In the genomic region with DNA sequence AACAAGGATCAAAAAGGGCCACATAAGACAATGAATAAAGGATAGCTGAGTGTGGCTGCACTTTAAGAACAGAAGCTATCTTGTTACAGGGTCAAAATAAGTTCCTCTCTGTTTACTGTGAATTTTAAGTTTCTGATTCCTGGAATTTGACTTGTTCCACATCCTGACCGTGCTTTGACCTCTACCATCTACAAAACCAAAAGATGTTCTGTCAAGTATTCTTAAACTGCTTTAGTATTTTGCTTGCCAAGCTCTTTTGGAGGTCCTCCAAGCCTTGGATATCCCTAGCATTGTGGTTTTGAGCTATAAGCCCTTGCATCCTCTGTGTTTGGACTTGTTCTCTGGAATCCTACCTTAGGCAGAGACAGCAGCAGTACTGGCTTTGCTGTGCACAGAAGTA, we compare ENCODE assay signal across 10 mouse cellular contexts. TPM values are rescaled to one million over a fixed set of nuclear protein-coding genes. Genes with fewer than 3 reads are reported as not detected.
DNase-seq lines count a peak whose midpoint lies in the region; ATAC-seq and TF ChIP-seq lines count a peak whose summit lies in the region.
"Had no signal": no experiment of that assay in that cellular context is flagged by ENCODE, and none has a peak within 500 bp of the region (broad histone marks: within the 10 kb centered on the region; RNA-seq: fewer than 3 reads in every experiment).

No protein-coding gene starts in this region.

- no peak overlapping the region for H3K4me2 ChIP-seq in limb, embryonic 14.5 days (replicated peaks; ENCODE audit: low read depth, low read length, severe bottlenecking)
- H3K4me2 ChIP-seq in heart, postnatal 0 days (ENCODE audit: low read depth, low read length): no peak overlapping the region
- H3K4me2 ChIP-seq: neural tube, embryonic 13.5 days had no signal

- WGBS in limb, embryonic 14.5 days: 48% methylated on average over 1 of the region's 1 CpGs
- 85% methylated on average over 1 of the region's 1 CpGs for WGBS in limb, embryonic 10.5 days
- WGBS in heart, postnatal 0 days: 47% methylated on average over 1 of the region's 1 CpGs

- H3K27me3 ChIP-seq in limb, embryonic 14.5 days (ENCODE audit: control insufficient read depth, insufficient read depth, low read length): no peaks in the 10 kb centered on the region
- no peaks in the 10 kb centered on the region for H3K27me3 ChIP-seq in limb, embryonic 10.5 days (ENCODE audit: low read depth, poor library complexity, severe bottlenecking)
- H3K27me3 ChIP-seq in heart, postnatal 0 days (ENCODE audit: control insufficient read depth, insufficient read depth, low read length): no peaks in the 10 kb centered on the region
- H3K27me3 ChIP-seq: neural tube, embryonic 13.5 days had no signal

- H3K4me3 ChIP-seq in limb, embryonic 14.5 days (replicated peaks; ENCODE audit: low read length): no peak overlapping the region
- no peak overlapping the region for H3K4me3 ChIP-seq in limb, embryonic 10.5 days
- H3K4me3 ChIP-seq in heart, postnatal 0 days (ENCODE audit: low read depth, low read length): no peak overlapping the region
- H3K4me3 ChIP-seq: neural tube, embryonic 13.5 days had no signal

- ATAC-seq in limb, embryonic 14.5 days (ENCODE audit: low FRiP score, low read depth): no peak
- peak; percentile 24; the same call in 1 of the 2 replicates for ATAC-seq in heart, postnatal 0 days (ENCODE audit: insufficient read depth, low read depth)

- H3K36me3 ChIP-seq in limb, embryonic 14.5 days (ENCODE audit: control insufficient read depth, insufficient read depth, low read length): no peaks in the 10 kb centered on the region
- no peaks in the 10 kb centered on the region for H3K36me3 ChIP-seq in limb, embryonic 10.5 days
- no peaks in the 10 kb centered on the region for H3K36me3 ChIP-seq in heart, postnatal 0 days (replicated peaks; ENCODE audit: control insufficient read depth, insufficient read depth, low read length)
- H3K36me3 ChIP-seq: neural tube, embryonic 13.5 days had no signal

- no peak for TF ChIP-seq EP300 in heart, postnatal 0 days (IDR thresholded peaks at IDR 0.05; ENCODE audit: low read depth)

- TF ChIP-seq POLR2A in limb, embryonic 14.5 days (IDR thresholded peaks at IDR 0.05; ENCODE audit: borderline replicate concordance, extremely low read depth, insufficient read depth, insufficient read length): no peak

- no peaks in the 10 kb centered on the region for H3K4me1 ChIP-seq in limb, embryonic 14.5 days (ENCODE audit: control insufficient read depth, insufficient read depth, low read length)
- no peaks in the 10 kb centered on the region for H3K4me1 ChIP-seq in limb, embryonic 10.5 days
- no peaks in the 10 kb centered on the region; the same call in 1 of the 2 replicates for H3K4me1 ChIP-seq in heart, postnatal 0 days (ENCODE audit: control insufficient read depth, insufficient read depth)
- H3K4me1 ChIP-seq: neural tube, embryonic 13.5 days had no signal

- no peak overlapping the region for H3K9ac ChIP-seq in limb, embryonic 14.5 days (ENCODE audit: low read depth, low read length, severe bottlenecking)
- H3K9ac ChIP-seq in heart, postnatal 0 days (replicated peaks; ENCODE audit: low read depth, low read length): no peak overlapping the region
- H3K9ac ChIP-seq: neural tube, embryonic 13.5 days had no signal

- no peaks in the 10 kb centered on the region for H3K9me3 ChIP-seq in limb, embryonic 14.5 days (ENCODE audit: control insufficient read depth, low read length)
- no peaks in the 10 kb centered on the region for H3K9me3 ChIP-seq in limb, embryonic 10.5 days (replicated peaks)
- no peaks in the 10 kb centered on the region for H3K9me3 ChIP-seq in heart, postnatal 0 days (replicated peaks; ENCODE audit: control insufficient read depth, low read length)
- H3K9me3 ChIP-seq: neural tube, embryonic 13.5 days had no signal

- DNase-seq in adrenal gland, adult (ENCODE audit: inconsistent age in 2 of 2, low spot score in 1 of 2): peak; percentile 39 to 83
- DNase-seq in adrenal gland, adult 8-10 months: no peak
- peak; percentile 57 for DNase-seq in limb, embryonic 14.5 days (ENCODE audit: low spot score)
- DNase-seq in limb, embryonic 10.5 days (ENCODE audit: low spot score): no peak
- peak; percentile 41 for DNase-seq in heart, postnatal 0 days (ENCODE audit: low spot score)
- DNase-seq in lung, postnatal 10 days: peak; percentile 65
- no peak for DNase-seq in embryo, embryonic 11 days
- DNase-seq in frontal cortex, postnatal 25 days (ENCODE audit: low spot score in 2 of 2): no peak
- DNase-seq: left cerebral cortex, postnatal 4 days had no signal

- no peak for TF ChIP-seq CTCF in heart, postnatal 0 days (IDR thresholded peaks at IDR 0.05; ENCODE audit: low read depth)

- no peak overlapping the region for H3K27ac ChIP-seq in limb, embryonic 14.5 days (replicated peaks; ENCODE audit: low read depth, low read length)
- H3K27ac ChIP-seq in limb, embryonic 10.5 days: no peak overlapping the region
- H3K27ac ChIP-seq in heart, postnatal 0 days (ENCODE audit: low read depth): no peak overlapping the region; the same call in 1 of the 2 replicates
- H3K27ac ChIP-seq: neural tube, embryonic 13.5 days had no signal

RNA-seq across cellular contexts. Expression of gene Gimap3, which starts 14.5 kb away (rescaled TPM):
- 10 to 100 TPM in 3 of 4 experiments, 1 to 10 TPM in 1; 9.6 to 18.3 (median 13.7) TPM for total RNA-seq in adrenal gland, adult 8-10 months (2022)
- not detected in 2 replicates for polyA plus RNA-seq in limb, embryonic 14.5 days (2012; rRNA removed)
- polyA plus RNA-seq in limb, embryonic 14.5 days (2014; fragmentation: Nextera tagmentation; extraction: Ambion mirVana): not detected in 2 replicates
- polyA plus RNA-seq in limb, embryonic 10.5 days (2016; fragmentation: Nextera tagmentation; extraction: Ambion mirVana): not detected in 2 replicates
- not detected in 2 replicates for total RNA-seq in heart, postnatal 0 days (2014; rRNA removed; ENCODE audit: low replicate concordance)
- 0.08 TPM in 1 of 2 replicates, not detected in the other for polyA plus RNA-seq in heart, postnatal 0 days (2015; fragmentation: Nextera tagmentation; extraction: Ambion mirVana)
- total RNA-seq: left cerebral cortex, postnatal 4 days had no signal
- polyA plus RNA-seq: neural tube, embryonic 13.5 days had no signal

RNA-seq across cellular contexts. Expression of gene Gimap5, which starts 39.2 kb away (rescaled TPM):
- 10 to 100 TPM; 13.9 to 22.5 (median 16.9) TPM for total RNA-seq in adrenal gland, adult 8-10 months (2022)
- 3.5 and 3.7 TPM in 2 replicates for polyA plus RNA-seq in limb, embryonic 14.5 days (2012; rRNA removed)
- polyA plus RNA-seq in limb, embryonic 14.5 days (2014; fragmentation: Nextera tagmentation; extraction: Ambion mirVana): 3.8 and 4.9 TPM in 2 replicates
- polyA plus RNA-seq in limb, embryonic 10.5 days (2016; fragmentation: Nextera tagmentation; extraction: Ambion mirVana): 1.3 and 1.4 TPM in 2 replicates
- total RNA-seq in heart, postnatal 0 days (2014; rRNA removed; ENCODE audit: low replicate concordance): 8.4 and 46.7 TPM in 2 replicates
- polyA plus RNA-seq in heart, postnatal 0 days (2015; fragmentation: Nextera tagmentation; extraction: Ambion mirVana): 8.4 and 12.2 TPM in 2 replicates

RNA-seq across cellular contexts. Expression of gene Gimap1, which starts 46.3 kb away (rescaled TPM):
- 10 to 100 TPM in 3 of 4 experiments, 1 to 10 TPM in 1; 7.4 to 18.7 (median 11.0) TPM for total RNA-seq in adrenal gland, adult 8-10 months (2022)
- 4.0 TPM in 2 replicates for polyA plus RNA-seq in limb, embryonic 14.5 days (2012; rRNA removed)
- 10.9 and 11.9 TPM in 2 replicates for polyA plus RNA-seq in limb, embryonic 14.5 days (2014; fragmentation: Nextera tagmentation; extraction: Ambion mirVana)
- 7.9 and 8.5 TPM in 2 replicates for polyA plus RNA-seq in limb, embryonic 10.5 days (2016; fragmentation: Nextera tagmentation; extraction: Ambion mirVana)
- 14.5 and 19.7 TPM in 2 replicates for total RNA-seq in heart, postnatal 0 days (2014; rRNA removed; ENCODE audit: low replicate concordance)
- 22.7 and 23.1 TPM in 2 replicates for polyA plus RNA-seq in heart, postnatal 0 days (2015; fragmentation: Nextera tagmentation; extraction: Ambion mirVana)

RNA-seq across cellular contexts. Expression of gene Tmem176a, which starts 55.5 kb away (rescaled TPM):
- total RNA-seq in adrenal gland, adult 8-10 months (2022): 100 to 1,000 TPM; 404 to 478 (median 432) TPM
- 49.7 and 61.3 TPM in 2 replicates for polyA plus RNA-seq in limb, embryonic 14.5 days (2012; rRNA removed)
- polyA plus RNA-seq in limb, embryonic 14.5 days (2014; fragmentation: Nextera tagmentation; extraction: Ambion mirVana): 80.7 and 90.9 TPM in 2 replicates
- 18.0 and 29.0 TPM in 2 replicates for polyA plus RNA-seq in limb, embryonic 10.5 days (2016; fragmentation: Nextera tagmentation; extraction: Ambion mirVana)
- 54.2 and 61.1 TPM in 2 replicates for total RNA-seq in heart, postnatal 0 days (2014; rRNA removed; ENCODE audit: low replicate concordance)
- 53.4 and 58.2 TPM in 2 replicates for polyA plus RNA-seq in heart, postnatal 0 days (2015; fragmentation: Nextera tagmentation; extraction: Ambion mirVana)

RNA-seq across cellular contexts. Expression of gene Tmem176b, which starts 56.1 kb away (rescaled TPM):
- 100 to 1,000 TPM; 722 to 872 (median 775) TPM for total RNA-seq in adrenal gland, adult 8-10 months (2022)
- 227 and 235 TPM in 2 replicates for polyA plus RNA-seq in limb, embryonic 14.5 days (2012; rRNA removed)
- polyA plus RNA-seq in limb, embryonic 14.5 days (2014; fragmentation: Nextera tagmentation; extraction: Ambion mirVana): 232 and 255 TPM in 2 replicates
- 34.0 and 57.7 TPM in 2 replicates for polyA plus RNA-seq in limb, embryonic 10.5 days (2016; fragmentation: Nextera tagmentation; extraction: Ambion mirVana)
- 93.9 and 147 TPM in 2 replicates for total RNA-seq in heart, postnatal 0 days (2014; rRNA removed; ENCODE audit: low replicate concordance)
- 168 and 184 TPM in 2 replicates for polyA plus RNA-seq in heart, postnatal 0 days (2015; fragmentation: Nextera tagmentation; extraction: Ambion mirVana)

Comparison
In these comparisons a context has a peak if more than half of its experiments do, and no peak if none do; other contexts are left out.
1. DNase-seq: peak in adrenal gland, adult (2 of 2), limb, embryonic 14.5 days (single experiment), heart, postnatal 0 days (single experiment) and lung, postnatal 10 days (single experiment); none in adrenal gland, adult 8-10 months (single experiment), limb, embryonic 10.5 days (single experiment), embryo, embryonic 11 days (single experiment) and frontal cortex, postnatal 25 days (0 of 2).